Mouse (Mus musculus) liver, adult 2 months (tissue): Measurements from ENCODE around the gene BC034090.

Source experiments
- CTCF ChIP-seq: fragments of 200-500 bp; IDR thresholded peaks from 2 replicates; pipeline ENCODE4 v1.5.1; 2011; ENCODE audit warnings: low read depth, low read length, control low read depth
- POLR2A ChIP-seq: fragments of 200-500 bp; IDR thresholded peaks from 2 replicates; pipeline ENCODE4 v1.6.1; 2011; ENCODE audit warnings: low read length, control low read depth; ENCODE audit not compliant: insufficient read depth; ENCODE audit errors: extremely low read depth

DNA sequence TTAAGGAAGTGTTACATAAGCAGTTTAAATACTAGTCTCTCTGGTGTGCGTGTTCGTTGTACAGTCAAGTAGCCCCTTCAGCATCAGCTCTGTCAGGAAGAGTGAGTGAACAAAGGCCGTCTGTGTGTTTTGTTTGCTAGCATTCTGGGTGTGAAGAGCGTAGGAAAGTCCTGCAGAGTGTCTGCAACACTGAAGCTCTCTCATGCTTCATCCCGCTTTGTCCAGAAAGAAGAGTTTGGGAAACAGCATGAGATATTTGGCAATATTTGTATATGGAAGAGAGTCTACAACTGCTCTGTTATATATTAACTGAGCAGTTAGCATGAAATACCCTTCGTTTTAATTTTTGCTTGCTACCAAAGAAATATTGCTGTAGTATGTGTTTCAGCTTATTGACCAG, 44.7 kb downstream of the BC034090 start:
- TF ChIP-seq POLR2A: no peak
- TF ChIP-seq CTCF: no peak
